Mouse (Mus musculus): ENCODE results near the gene Eaf2. TPM values are rescaled to one million over a fixed set of nuclear protein-coding genes. Genes with fewer than 3 reads are reported as not detected.

Gene Eaf2
- polyA plus RNA-seq, 1 experiment, result 1.2 TPM

GRCm38 (mm10) chr16:36890559-36890958 is 15.8 kb upstream of the Eaf2 start:
- Histone ChIP-seq H3K4me1 (replicated peaks; ENCODE audit: control insufficient read depth, insufficient read depth, low read length) (no peaks in the 10 kb centered on the region), H3K4me3 (ENCODE audit: control insufficient read depth, insufficient read depth, low read length) (no peak overlapping the region), H3K27me3 (ENCODE audit: control insufficient read depth, insufficient read depth, low read length) (no peaks in the 10 kb centered on the region), H3K36me3 (ENCODE audit: control insufficient read depth, insufficient read depth, low read length) (peaks cover 26% of the 10 kb centered on the region), H3K27ac (ENCODE audit: control insufficient read depth, insufficient read depth, low read length) (no peak overlapping the region)
- WGBS, result 98% methylated on average over 3 of the region's 3 CpGs
- DNase-seq, result no peak
- TF ChIP-seq CTCF (IDR thresholded peaks at IDR 0.05; ENCODE audit: borderline replicate concordance, control insufficient read depth, extremely low read depth, insufficient read depth, low read length, poor library complexity) (no peak), POLR2A (IDR thresholded peaks at IDR 0.05; ENCODE audit: control insufficient read depth, extremely low read depth, insufficient read depth, low read length, poor library complexity) (no peak)

GRCm38 (mm10) chr16:36887546-36887945 is 12.7 kb upstream of the Eaf2 start:
- 96% methylated on average over 5 of the region's 5 CpGs for WGBS
- Histone ChIP-seq H3K4me1 (replicated peaks; ENCODE audit: control insufficient read depth, insufficient read depth, low read length) (no peaks in the 10 kb centered on the region), H3K27me3 (ENCODE audit: control insufficient read depth, insufficient read depth, low read length) (no peaks in the 10 kb centered on the region), H3K4me3 (ENCODE audit: control insufficient read depth, insufficient read depth, low read length) (no peak overlapping the region), H3K27ac (ENCODE audit: control insufficient read depth, insufficient read depth, low read length) (no peak overlapping the region), H3K36me3 (ENCODE audit: control insufficient read depth, insufficient read depth, low read length) (peaks cover 15% of the 10 kb centered on the region; the same call in 1 of the 2 replicates)
- no peak for DNase-seq
- TF ChIP-seq CTCF (IDR thresholded peaks at IDR 0.05; ENCODE audit: borderline replicate concordance, control insufficient read depth, extremely low read depth, insufficient read depth, low read length, poor library complexity) (no peak), POLR2A (IDR thresholded peaks at IDR 0.05; ENCODE audit: control insufficient read depth, extremely low read depth, insufficient read depth, low read length, poor library complexity) (no peak)

- no peaks in the 10 kb centered on the region for H3K27me3 ChIP-seq (ENCODE audit: control insufficient read depth, insufficient read depth, low read length)
- TF ChIP-seq CTCF (IDR thresholded peaks at IDR 0.05; ENCODE audit: borderline replicate concordance, control insufficient read depth, extremely low read depth, insufficient read depth, low read length, poor library complexity) (no peak), POLR2A (IDR thresholded peaks at IDR 0.05; ENCODE audit: control insufficient read depth, extremely low read depth, insufficient read depth, low read length, poor library complexity) (no peak)
- DNase-seq, result no peak
- H3K36me3 ChIP-seq (ENCODE audit: control insufficient read depth, insufficient read depth, low read length), result peaks cover 8% of the 10 kb centered on the region; the same call in 1 of the 2 replicates
- WGBS, result 94% methylated on average over 11 of the region's 11 CpGs
- no peak overlapping the region for H3K4me3 ChIP-seq (ENCODE audit: control insufficient read depth, insufficient read depth, low read length)
- no peak overlapping the region for H3K27ac ChIP-seq (ENCODE audit: control insufficient read depth, insufficient read depth, low read length)
- H3K4me1 ChIP-seq (replicated peaks; ENCODE audit: control insufficient read depth, insufficient read depth, low read length), result no peaks in the 10 kb centered on the region
These were observed 11.1 kb upstream of the Eaf2 start for GRCm38 (mm10) chr16:36885912-36886311.

GRCm38 (mm10) chr16:36884881-36885280 is 10.1 kb upstream of the Eaf2 start:
- TF ChIP-seq POLR2A (IDR thresholded peaks at IDR 0.05; ENCODE audit: control insufficient read depth, extremely low read depth, insufficient read depth, low read length, poor library complexity), result no peak
- peak; percentile 32; the same call in 1 of the 2 replicates for TF ChIP-seq CTCF (IDR thresholded peaks at IDR 0.05; ENCODE audit: borderline replicate concordance, control insufficient read depth, extremely low read depth, insufficient read depth, low read length, poor library complexity)
- WGBS, result 91% methylated on average over 4 of the region's 4 CpGs
- peak; percentile 61 for DNase-seq
- H3K4me1 ChIP-seq (replicated peaks; ENCODE audit: control insufficient read depth, insufficient read depth, low read length), result no peaks in the 10 kb centered on the region
- no peak overlapping the region for H3K4me3 ChIP-seq (ENCODE audit: control insufficient read depth, insufficient read depth, low read length)
- no peaks in the 10 kb centered on the region for H3K27me3 ChIP-seq (ENCODE audit: control insufficient read depth, insufficient read depth, low read length)
- H3K36me3 ChIP-seq (ENCODE audit: control insufficient read depth, insufficient read depth, low read length), result peaks cover 8% of the 10 kb centered on the region; the same call in 1 of the 2 replicates
- H3K27ac ChIP-seq (ENCODE audit: control insufficient read depth, insufficient read depth, low read length), result no peak overlapping the region

- WGBS, result 90% methylated on average over 5 of the region's 5 CpGs
- Histone ChIP-seq H3K4me1 (replicated peaks; ENCODE audit: control insufficient read depth, insufficient read depth, low read length) (no peaks in the 10 kb centered on the region), H3K27ac (ENCODE audit: control insufficient read depth, insufficient read depth, low read length) (no peak overlapping the region), H3K27me3 (ENCODE audit: control insufficient read depth, insufficient read depth, low read length) (no peaks in the 10 kb centered on the region), H3K4me3 (ENCODE audit: control insufficient read depth, insufficient read depth, low read length) (no peak overlapping the region), H3K36me3 (ENCODE audit: control insufficient read depth, insufficient read depth, low read length) (peaks cover 8% of the 10 kb centered on the region; the same call in 1 of the 2 replicates)
- no peak for DNase-seq
- no peak for TF ChIP-seq CTCF (IDR thresholded peaks at IDR 0.05; ENCODE audit: borderline replicate concordance, control insufficient read depth, extremely low read depth, insufficient read depth, low read length, poor library complexity)
- no peak for TF ChIP-seq POLR2A (IDR thresholded peaks at IDR 0.05; ENCODE audit: control insufficient read depth, extremely low read depth, insufficient read depth, low read length, poor library complexity)
These were observed 8.0 kb upstream of the Eaf2 start for GRCm38 (mm10) chr16:36882737-36883343.

GRCm38 (mm10) chr16:36877316-36877715 is 2.5 kb upstream of the Eaf2 start:
- DNase-seq, result peak; percentile 46
- Histone ChIP-seq H3K27me3 (ENCODE audit: control insufficient read depth, insufficient read depth, low read length) (no peaks in the 10 kb centered on the region), H3K36me3 (ENCODE audit: control insufficient read depth, insufficient read depth, low read length) (no peaks in the 10 kb centered on the region), H3K4me3 (ENCODE audit: control insufficient read depth, insufficient read depth, low read length) (no peak overlapping the region), H3K27ac (ENCODE audit: control insufficient read depth, insufficient read depth, low read length) (no peak overlapping the region), H3K4me1 (replicated peaks; ENCODE audit: control insufficient read depth, insufficient read depth, low read length) (peaks cover 7% of the 10 kb centered on the region)
- TF ChIP-seq CTCF (IDR thresholded peaks at IDR 0.05; ENCODE audit: borderline replicate concordance, control insufficient read depth, extremely low read depth, insufficient read depth, low read length, poor library complexity), result no peak
- TF ChIP-seq POLR2A (IDR thresholded peaks at IDR 0.05; ENCODE audit: control insufficient read depth, extremely low read depth, insufficient read depth, low read length, poor library complexity), result no peak
- WGBS, result 73% methylated on average over 5 of the region's 5 CpGs

Measured in thymus, adult 2 months (tissue).